Mouse (Mus musculus) naive thymus-derived CD4-positive, alpha-beta T cell, adult 2 months (primary cell): ENCODE results near the gene Tex19.1.

ENCODE experiments used
- DNase-seq: peaks from one replicate; pipeline ENCODE4 v3.0.0-alpha.2; 2011; ENCODE audit warnings: low read depth

The Tex19.1 gene

DNA sequence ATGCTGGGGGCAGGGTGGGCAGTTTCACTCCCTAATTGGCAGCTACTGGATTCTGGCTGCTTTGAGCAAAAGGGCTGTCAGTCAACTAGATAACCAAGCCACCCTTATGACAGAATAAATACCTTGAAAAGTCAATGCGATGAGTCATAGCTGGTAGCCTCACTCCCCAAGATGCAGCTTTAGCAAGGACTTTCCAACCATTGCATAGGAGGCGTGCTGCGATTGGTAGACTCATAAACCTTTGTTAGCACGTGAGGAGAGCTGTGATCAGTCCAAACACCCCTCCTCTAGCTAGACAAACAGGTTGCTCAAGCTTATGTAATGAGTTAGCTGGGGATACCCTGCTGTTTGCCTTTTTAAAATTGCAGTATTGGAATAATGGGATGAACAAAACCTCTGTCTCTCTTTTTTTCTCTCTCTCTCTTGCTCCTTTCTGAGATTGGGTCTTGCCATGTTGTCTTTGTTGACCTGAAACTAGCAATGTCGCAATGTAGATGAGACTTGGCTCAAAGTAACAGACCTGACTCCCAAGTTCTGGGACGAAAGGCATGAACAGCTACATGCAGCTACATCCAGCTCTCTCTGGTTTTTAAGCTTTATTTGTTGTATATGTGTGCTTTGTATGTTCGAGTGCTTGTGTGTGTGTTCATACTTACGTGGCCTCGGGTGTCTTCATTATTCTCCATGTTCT lies 2.5 kb upstream of the Tex19.1 start:
- no peak for DNase-seq

DNA sequence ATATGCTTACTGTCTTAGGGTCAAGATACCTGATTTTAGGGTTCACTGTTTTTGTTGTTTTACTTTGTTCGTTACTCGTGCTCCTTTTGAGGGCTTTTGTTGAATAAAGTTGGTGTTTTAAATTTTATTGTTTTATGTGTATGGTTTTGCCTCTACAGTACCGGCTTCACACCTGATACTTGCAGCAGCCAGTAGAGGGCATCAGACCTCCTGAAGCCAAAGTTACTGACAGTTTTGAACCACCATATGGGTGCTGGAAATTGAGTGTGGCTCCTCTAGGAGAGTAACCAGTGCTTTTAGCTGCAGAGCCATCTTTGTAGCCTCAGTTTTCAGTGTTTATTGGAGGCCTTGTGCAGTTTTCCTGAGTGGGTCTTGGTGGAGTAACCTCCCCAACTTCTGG lies 2.2 kb downstream of the Tex19.1 start:
- DNase-seq = peak; percentile 23

GRCm38 (mm10) chr11:121154203-121154602 lies 8.3 kb downstream of the Tex19.1 start:
- no peak for DNase-seq

- DNase-seq = no peak
Observed at GRCm38 (mm10) chr11:121156411-121156891, 10.5 kb downstream of the Tex19.1 start.

- no peak for DNase-seq
Observed at GRCm38 (mm10) chr11:121159971-121160370, 14.0 kb downstream of the Tex19.1 start, which contains the start of gene Uts2r. Gene Uts2r, plus strand, starts transcription at chr11:121160271.

DNA sequence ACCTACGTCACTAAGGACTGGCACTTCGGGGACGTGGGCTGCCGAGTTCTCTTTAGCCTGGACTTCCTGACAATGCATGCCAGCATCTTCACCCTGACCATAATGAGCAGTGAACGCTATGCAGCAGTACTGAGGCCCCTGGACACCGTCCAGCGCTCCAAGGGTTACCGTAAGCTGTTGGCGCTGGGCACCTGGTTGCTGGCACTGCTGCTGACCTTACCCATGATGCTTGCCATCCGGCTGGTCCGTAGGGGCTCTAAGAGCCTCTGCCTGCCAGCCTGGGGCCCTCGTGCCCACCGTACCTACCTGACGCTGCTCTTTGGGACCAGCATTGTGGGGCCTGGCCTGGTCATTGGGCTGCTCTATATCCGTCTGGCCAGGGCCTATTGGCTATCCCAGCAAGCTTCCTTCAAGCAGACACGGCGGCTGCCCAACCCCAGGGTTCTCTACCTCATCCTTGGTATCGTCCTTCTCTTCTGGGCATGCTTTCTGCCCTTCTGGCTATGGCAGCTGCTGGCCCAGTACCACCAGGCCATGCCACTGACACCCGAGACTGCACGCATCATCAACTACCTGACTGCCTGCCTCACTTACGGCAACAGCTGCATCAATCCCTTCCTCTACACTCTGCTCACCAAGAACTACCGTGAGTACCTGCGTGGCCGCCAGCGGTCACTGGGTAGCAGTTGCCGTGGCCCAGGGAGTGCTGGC lies 14.8 kb downstream of the Tex19.1 start:
- no peak for DNase-seq

- no peak for DNase-seq
Observed at GRCm38 (mm10) chr11:121163751-121164150, 17.8 kb downstream of the Tex19.1 start.

DNA sequence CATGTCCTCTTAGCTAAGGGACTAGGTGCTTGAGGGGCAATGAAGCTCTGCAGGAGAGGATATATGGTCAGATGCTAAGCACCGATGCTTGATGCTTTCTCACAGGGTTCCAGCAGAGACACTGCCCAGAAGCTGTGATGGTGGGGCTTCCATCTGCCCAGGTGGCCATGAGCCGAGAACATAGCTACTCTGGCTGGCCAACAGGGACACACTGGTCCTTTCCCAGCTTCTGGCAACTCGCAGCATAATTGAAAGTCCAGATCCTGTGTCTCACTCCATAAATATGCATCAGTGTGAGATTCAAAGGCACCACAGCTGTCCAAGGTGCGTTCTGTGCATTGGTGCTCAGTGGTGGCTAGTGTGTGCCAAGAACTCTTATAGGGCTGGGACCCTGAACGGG lies 27.3 kb downstream of the Tex19.1 start:
- no peak for DNase-seq

GRCm38 (mm10) chr11:121174234-121174633 lies 28.3 kb downstream of the Tex19.1 start:
- DNase-seq = no peak

DNA sequence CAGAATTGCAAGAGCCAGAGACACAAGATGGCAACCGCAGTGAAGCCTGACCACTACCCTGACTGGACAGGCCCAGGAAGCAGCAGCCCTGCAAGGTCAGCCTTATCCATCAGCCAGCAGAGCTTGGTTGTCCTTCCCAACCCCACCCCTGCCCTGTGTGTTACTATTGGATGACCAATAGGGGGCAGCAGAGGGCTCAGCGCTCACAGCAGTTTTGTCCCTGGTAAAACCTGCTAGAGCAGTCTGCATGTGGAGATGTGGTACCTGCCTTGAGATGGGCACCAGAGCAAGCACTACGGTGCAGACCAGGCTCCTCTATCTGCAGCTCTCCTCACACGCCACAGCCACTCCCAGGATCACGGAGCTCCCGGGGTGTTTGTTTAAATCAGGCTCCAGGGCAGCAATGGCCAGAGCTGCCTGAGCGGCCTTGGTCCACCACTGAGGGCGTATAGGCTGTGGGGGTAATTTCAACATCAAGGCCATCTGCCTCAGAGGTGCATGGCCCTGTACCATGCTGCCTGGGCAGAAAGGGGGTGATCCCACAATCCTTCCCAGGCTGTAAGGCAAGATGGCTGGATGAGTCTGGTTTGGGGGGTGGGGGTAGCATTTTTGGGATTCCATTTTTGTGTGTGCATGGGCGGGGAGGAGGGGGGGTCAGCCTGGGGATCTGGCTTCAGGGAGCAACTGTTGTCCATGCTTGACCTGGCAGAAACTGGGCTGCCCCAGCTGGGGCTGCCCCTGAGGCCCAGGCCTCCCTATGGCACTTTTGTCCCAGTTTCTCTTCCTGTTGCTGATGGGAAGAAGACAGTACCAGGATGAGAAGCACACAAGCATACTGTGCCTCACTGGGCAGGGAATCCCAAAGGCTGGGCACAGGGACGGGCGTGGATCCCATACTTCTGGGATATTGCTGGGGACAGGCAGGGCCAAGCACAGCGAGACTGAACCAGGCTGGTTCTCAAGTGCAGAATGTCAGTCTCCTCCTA lies 30.6 kb downstream of the Tex19.1 start:
- peak; percentile 74 for DNase-seq

GRCm38 (mm10) chr11:121189681-121190080 lies 43.7 kb downstream of the Tex19.1 start:
- DNase-seq = no peak

DNA sequence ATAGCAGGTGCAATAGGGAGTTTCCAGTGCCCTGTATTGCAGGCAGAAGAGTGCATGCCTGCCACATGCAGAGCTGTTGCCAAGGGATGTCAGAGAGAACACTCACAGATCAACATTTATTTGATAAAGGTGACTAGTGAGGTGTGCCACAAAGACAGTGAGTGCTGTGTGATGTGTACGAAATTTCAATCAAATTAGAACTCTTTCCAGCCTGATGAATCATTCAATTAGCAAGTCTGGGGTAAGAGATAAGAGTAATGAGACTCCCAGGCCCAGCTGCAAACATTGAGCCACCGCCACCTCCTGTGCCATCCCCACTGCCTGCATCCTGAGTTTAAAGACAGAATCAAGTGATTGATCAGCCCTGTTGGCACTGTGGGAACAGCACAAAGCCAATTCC lies 46.8 kb downstream of the Tex19.1 start:
- no peak for DNase-seq

- DNase-seq = no peak
Observed at GRCm38 (mm10) chr11:121193415-121193814, 47.5 kb downstream of the Tex19.1 start.
